Mouse (Mus musculus): ENCODE measurements around the gene Trip6. TPM values are rescaled to one million over a fixed set of nuclear protein-coding genes. Genes with fewer than 3 reads are reported as not detected.

Gene Trip6
- polyA plus RNA-seq, 1 experiment: 0.54 TPM

DNA sequence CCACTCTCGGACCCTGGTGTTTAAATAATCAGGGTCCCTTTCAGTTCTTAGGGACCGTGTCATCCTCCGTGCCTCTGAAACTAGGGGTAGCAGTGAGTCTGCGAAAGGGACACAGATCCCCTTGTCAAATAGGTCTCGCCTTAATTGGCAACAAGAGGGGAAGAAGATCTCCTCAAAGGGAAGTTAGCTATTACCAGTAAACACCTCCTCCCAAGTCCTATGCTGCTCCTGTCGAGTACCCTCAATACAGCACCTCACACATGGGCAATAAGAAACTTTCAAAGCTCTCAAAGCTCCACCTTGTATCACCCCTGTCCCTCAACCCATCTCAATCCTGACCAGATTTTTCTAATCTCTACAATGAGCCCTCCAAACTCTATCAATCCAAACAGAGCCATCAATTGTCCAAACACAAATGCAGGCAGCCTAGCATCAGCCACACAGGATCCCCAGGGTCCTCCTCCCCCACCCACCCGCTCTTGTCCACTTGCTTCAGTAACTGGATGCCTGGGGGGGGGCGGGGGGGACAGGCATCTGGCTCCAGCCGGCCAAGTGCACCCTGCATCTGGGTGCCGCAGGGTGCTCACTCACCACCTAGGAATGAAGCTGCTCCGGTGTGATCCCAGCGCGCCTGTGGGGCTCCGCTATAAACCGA is 18.8 kb upstream of the Trip6 start:
- Histone ChIP-seq H3K4me3 (replicated peaks) (peak overlapping the region; percentile 66), H3K36me3 (ENCODE audit: control insufficient read depth) (no peaks in the 10 kb centered on the region), H3K27me3 (ENCODE audit: control insufficient read depth) (peaks cover 2% of the 10 kb centered on the region; the same call in 1 of the 2 replicates), H3K9me3 (ENCODE audit: control insufficient read depth, low read length) (no peaks in the 10 kb centered on the region), H3K4me1 (ENCODE audit: control insufficient read depth) (peaks cover 30% of the 10 kb centered on the region)
- TF ChIP-seq TAL1 (IDR thresholded peaks at IDR 0.05; ENCODE audit: low read length) (no peak), GATA1 (IDR thresholded peaks at IDR 0.05; ENCODE audit: low read length) (no peak)

DNA sequence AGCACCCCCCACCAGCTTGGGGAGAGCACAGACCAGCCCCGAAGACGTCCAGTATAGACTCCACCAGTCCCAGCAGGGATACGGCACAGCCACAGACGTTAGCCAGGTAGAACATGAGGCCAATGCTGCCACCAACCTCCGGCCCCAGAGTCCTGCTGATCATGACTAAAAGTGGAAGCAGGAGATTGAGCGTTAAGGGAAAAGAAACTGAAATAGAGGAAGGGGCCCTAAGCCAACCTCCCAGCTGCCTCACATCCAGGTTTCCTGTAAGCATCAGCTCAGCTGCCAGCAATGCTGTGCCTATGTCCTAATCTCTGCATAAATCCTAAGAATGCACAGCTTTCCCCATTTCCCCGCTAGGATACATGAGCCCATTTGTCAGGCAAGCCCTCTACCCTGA is 16.7 kb upstream of the Trip6 start:
- TF ChIP-seq GATA1 (IDR thresholded peaks at IDR 0.05; ENCODE audit: low read length): no peak
- TF ChIP-seq TAL1 (IDR thresholded peaks at IDR 0.05; ENCODE audit: low read length): no peak
- peaks cover 2% of the 10 kb centered on the region; the same call in 1 of the 2 replicates for H3K27me3 ChIP-seq (ENCODE audit: control insufficient read depth)
- H3K9me3 ChIP-seq (ENCODE audit: control insufficient read depth, low read length): no peaks in the 10 kb centered on the region
- H3K36me3 ChIP-seq (ENCODE audit: control insufficient read depth): no peaks in the 10 kb centered on the region
- peaks cover 17% of the 10 kb centered on the region for H3K4me1 ChIP-seq (ENCODE audit: control insufficient read depth)
- no peak overlapping the region for H3K4me3 ChIP-seq (replicated peaks)

DNA sequence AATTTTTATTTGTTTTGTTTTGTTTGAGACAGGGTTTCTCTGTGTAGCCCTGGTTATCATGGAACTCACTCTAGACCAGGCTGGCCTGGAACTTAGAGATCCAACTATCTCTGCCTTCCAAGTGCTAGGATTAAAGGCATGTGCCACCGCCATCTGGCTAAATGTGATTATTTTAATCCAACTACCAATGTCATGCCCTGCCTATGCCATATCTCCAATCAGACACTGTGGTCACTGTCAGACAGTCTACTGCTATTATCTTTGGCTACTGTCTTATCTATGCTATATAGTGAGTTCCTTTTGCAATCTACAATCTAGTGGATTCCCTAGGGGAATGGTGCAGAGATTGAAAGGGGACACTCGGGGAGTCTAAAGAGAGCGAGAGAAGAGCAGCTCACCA is 6.8 kb upstream of the Trip6 start:
- no peak overlapping the region for H3K4me3 ChIP-seq (replicated peaks)
- H3K36me3 ChIP-seq (ENCODE audit: control insufficient read depth): no peaks in the 10 kb centered on the region; the same call in 1 of the 2 replicates
- TF ChIP-seq TAL1 (IDR thresholded peaks at IDR 0.05; ENCODE audit: low read length): no peak
- TF ChIP-seq GATA1 (IDR thresholded peaks at IDR 0.05; ENCODE audit: low read length): no peak
- H3K9me3 ChIP-seq (ENCODE audit: control insufficient read depth, low read length): no peaks in the 10 kb centered on the region
- H3K4me1 ChIP-seq (ENCODE audit: control insufficient read depth): peaks cover 27% of the 10 kb centered on the region
- H3K27me3 ChIP-seq (ENCODE audit: control insufficient read depth): no peaks in the 10 kb centered on the region

DNA sequence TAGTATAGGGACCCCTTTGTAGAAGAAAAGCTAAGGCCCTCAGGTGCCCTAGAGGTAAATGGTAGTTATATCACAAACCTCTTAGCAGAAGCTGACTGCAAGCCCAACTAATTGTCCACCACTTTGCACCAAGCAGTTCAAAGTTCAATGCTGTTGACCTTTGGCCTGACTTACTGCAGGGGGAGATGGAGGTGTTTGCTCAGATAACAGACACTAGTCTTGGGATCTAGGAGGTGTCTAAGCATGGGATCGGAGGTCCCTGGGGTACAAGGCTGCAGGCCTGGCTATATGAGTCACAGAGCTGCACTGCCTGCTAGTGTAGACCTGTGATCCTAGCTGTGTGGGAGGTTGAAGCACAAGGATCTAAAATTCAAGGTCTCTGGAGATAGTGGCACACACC is 4.4 kb upstream of the Trip6 start:
- H3K36me3 ChIP-seq (ENCODE audit: control insufficient read depth): no peaks in the 10 kb centered on the region
- H3K4me1 ChIP-seq (ENCODE audit: control insufficient read depth): peaks cover 51% of the 10 kb centered on the region
- peaks cover 10% of the 10 kb centered on the region for H3K27me3 ChIP-seq (ENCODE audit: control insufficient read depth)
- TF ChIP-seq GATA1 (IDR thresholded peaks at IDR 0.05; ENCODE audit: low read length): no peak
- TF ChIP-seq TAL1 (IDR thresholded peaks at IDR 0.05; ENCODE audit: low read length): no peak
- no peak overlapping the region for H3K4me3 ChIP-seq (replicated peaks)
- H3K9me3 ChIP-seq (ENCODE audit: control insufficient read depth, low read length): no peaks in the 10 kb centered on the region

DNA sequence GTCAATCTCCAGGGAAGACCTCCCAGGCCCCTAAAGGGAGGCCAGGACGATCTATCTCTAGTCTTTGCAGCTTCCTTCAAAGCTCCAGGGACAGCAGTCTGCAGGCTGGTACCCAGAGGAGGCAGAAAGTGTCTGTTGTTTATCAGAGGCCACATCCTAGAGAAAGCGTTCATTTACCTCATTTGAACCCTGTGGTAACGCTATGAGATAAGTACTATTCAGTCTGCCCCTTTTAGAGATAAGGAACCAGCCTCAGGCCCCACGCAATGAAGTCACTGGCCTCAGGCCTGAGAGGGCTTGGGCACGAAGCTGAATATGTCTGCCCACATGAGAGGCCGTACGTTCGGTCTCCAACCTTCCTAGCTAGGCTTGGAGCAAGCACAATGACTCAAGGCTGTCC is 3.2 kb upstream of the Trip6 start:
- Histone ChIP-seq H3K27me3 (ENCODE audit: control insufficient read depth) (peaks cover 15% of the 10 kb centered on the region), H3K36me3 (ENCODE audit: control insufficient read depth) (no peaks in the 10 kb centered on the region), H3K9me3 (ENCODE audit: control insufficient read depth, low read length) (no peaks in the 10 kb centered on the region), H3K4me3 (replicated peaks) (no peak overlapping the region), H3K4me1 (ENCODE audit: control insufficient read depth) (peaks cover 63% of the 10 kb centered on the region)
- TF ChIP-seq GATA1 (IDR thresholded peaks at IDR 0.05; ENCODE audit: low read length) (no peak), TAL1 (IDR thresholded peaks at IDR 0.05; ENCODE audit: low read length) (no peak)

DNA sequence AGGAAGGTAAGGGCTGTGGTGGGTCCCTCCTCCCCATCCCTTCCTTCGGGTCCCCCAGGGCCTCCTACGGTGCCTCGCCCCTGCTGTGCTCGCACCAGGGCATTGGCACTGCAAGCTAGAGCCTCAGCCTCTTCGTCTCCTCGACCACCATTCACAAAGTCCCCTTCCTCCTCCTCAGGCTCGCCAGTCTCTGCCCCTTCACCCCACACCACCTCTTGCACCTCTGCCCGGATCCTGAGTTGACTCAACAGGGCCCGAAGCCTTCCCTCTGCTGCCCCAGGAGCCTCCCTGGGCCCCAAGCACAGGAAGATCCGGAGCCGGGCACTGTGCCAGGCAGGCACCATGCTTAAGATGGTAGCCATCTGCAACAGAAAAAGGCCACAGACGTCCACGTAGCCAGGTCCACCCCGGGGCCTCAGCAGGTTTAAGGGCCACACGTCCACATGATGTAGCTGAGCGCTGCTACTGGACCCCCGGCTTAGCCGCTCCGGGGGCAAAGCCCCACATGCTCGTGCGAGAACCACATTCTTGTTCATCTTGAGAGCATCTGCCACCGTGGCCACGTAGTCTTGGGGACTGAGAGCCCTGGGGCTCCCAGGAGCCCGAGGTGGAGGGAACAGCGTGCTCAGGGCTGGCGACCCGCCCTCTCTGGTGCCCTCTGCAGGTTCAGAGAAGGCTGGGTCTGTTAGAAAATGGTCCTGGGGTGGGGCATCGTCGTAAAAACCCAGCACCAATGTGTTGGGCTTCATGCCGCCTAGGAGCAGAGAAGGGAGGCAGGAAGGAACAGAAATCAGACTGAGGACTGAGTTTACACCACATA is 1.1 kb upstream of the Trip6 start:
- Histone ChIP-seq H3K27me3 (ENCODE audit: control insufficient read depth) (peaks cover 15% of the 10 kb centered on the region), H3K9me3 (ENCODE audit: control insufficient read depth, low read length) (no peaks in the 10 kb centered on the region), H3K4me1 (ENCODE audit: control insufficient read depth) (peaks cover 60% of the 10 kb centered on the region), H3K36me3 (ENCODE audit: control insufficient read depth) (peaks cover 8% of the 10 kb centered on the region), H3K4me3 (replicated peaks) (no peak overlapping the region)
- TF ChIP-seq GATA1 (IDR thresholded peaks at IDR 0.05; ENCODE audit: low read length) (no peak), TAL1 (IDR thresholded peaks at IDR 0.05; ENCODE audit: low read length) (no peak)

DNA sequence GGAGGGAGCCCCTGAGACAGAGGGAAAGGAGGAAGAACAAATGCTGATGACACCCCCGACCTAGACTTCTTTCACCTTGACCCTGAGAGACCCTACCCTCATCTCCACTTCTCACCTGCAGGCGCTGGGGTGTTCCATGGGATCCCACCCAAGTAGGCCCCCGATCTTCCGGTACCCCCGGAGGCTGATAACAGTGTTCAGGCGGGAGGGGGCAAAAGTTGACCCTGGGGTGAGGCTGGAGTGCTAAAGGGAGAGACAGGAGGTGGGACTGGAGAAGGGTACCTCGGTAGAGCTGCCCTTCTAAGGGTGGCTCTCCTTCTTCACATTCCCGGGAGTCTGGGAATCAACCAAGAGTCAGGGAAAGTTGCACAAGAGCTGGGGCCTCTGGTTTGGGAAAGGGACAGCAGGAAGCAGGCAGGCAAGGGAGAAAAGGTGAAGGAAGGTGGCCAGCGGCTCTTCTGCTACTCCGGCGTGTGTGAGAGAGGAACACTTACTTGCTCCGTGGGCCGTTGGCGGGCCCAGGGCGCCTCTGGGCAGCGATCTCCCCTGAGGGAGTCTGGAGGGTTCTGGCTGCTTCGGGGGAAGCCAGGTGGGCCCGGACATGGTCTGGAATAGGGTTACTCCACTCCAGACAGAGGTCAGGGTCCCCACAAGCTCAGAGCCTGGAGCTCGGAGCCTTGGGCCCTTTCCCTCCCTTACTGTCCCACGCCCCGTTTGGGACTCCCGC is 575 bp downstream of the Trip6 start:
- Histone ChIP-seq H3K9me3 (ENCODE audit: control insufficient read depth, low read length) (peaks cover 1% of the 10 kb centered on the region), H3K27me3 (ENCODE audit: control insufficient read depth) (peaks cover 15% of the 10 kb centered on the region), H3K4me3 (replicated peaks) (peak overlapping the region; percentile 61), H3K36me3 (ENCODE audit: control insufficient read depth) (peaks cover 24% of the 10 kb centered on the region), H3K4me1 (ENCODE audit: control insufficient read depth) (peaks cover 60% of the 10 kb centered on the region)
- TF ChIP-seq TAL1 (IDR thresholded peaks at IDR 0.05; ENCODE audit: low read length) (no peak), GATA1 (IDR thresholded peaks at IDR 0.05; ENCODE audit: low read length) (no peak)

DNA sequence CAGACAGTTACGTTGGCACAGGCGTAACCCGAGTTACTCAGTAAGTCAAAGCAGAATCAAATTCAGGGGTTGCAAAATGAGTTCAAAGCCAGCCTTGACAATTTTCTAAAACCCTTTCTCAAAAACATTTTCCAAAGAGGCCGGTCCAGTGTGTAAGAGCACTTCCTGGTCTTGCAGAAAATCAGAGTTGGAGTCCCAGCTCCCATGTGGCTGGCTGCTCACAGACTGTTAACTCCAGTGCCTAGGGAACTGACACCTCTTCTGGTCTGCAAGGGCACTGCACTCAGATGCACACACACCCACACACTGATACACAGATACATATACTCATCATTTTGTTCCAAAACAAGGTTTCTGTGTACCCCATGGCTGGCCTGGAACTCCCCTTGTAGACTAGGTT is 5.8 kb downstream of the Trip6 start:
- peaks cover 3% of the 10 kb centered on the region; the same call in 1 of the 2 replicates for H3K27me3 ChIP-seq (ENCODE audit: control insufficient read depth)
- TF ChIP-seq TAL1 (IDR thresholded peaks at IDR 0.05; ENCODE audit: low read length) (no peak), GATA1 (IDR thresholded peaks at IDR 0.05; ENCODE audit: low read length) (no peak)
- H3K4me3 ChIP-seq (replicated peaks): peak overlapping the region; percentile 94
- peaks cover 64% of the 10 kb centered on the region for H3K4me1 ChIP-seq (ENCODE audit: control insufficient read depth)
- peaks cover 5% of the 10 kb centered on the region for H3K9me3 ChIP-seq (ENCODE audit: control insufficient read depth, low read length)
- H3K36me3 ChIP-seq (ENCODE audit: control insufficient read depth): peaks cover 58% of the 10 kb centered on the region
